Mouse (Mus musculus) lung, adult 2 months (tissue): ENCODE results near the gene Cd320.

ENCODE experiments used
- CTCF ChIP-seq: fragments of 200-500 bp; IDR thresholded peaks from 2 replicates; pipeline ENCODE4 v1.5.1; 2011; ENCODE audit warnings: mild to moderate bottlenecking, low read length, control low read depth; ENCODE audit not compliant: insufficient read depth
- POLR2A ChIP-seq: fragments of 200-500 bp; IDR thresholded peaks from 2 replicates; pipeline ENCODE4 v1.6.1; 2011; ENCODE audit warnings: low read depth, mild to moderate bottlenecking, control low read depth, low read length, borderline replicate concordance; ENCODE audit errors: extremely low read depth

GRCm38 (mm10) chr17:33828892-33829291 lies 14.0 kb upstream of the Cd320 start:
- TF ChIP-seq CTCF, result no peak
- no peak for TF ChIP-seq POLR2A
